Mouse (Mus musculus) Patski (cell line): ENCODE measurements around the gene Nop56. TPM values are rescaled to one million over a fixed set of nuclear protein-coding genes. Genes with fewer than 3 reads are reported as not detected.

ENCODE experiments used
- ATAC-seq: fragments of 100-300 bp; one replicate; pipeline ENCODE4 v1.8.0; 2021
- CTCF ChIA-PET: fragments of 350-600 bp; sonication (Branson Sonifier 250); formaldehyde crosslinking; loops from one replicate; lab custom pipeline; 2022; ENCODE audit warnings: inconsistent platforms; lab: Charles Lee
- POLR2A ChIA-PET: fragments of 350-600 bp; sonication (Branson Sonifier 250); formaldehyde crosslinking; loops from one replicate; lab custom pipeline; 2022; ENCODE audit warnings: antibody characterized with exemption, inconsistent platforms; lab: Charles Lee
- DNase-seq: peaks from one replicate; pipeline ENCODE4 v3.0.0-alpha.2; 2011; ENCODE audit warnings: low read depth, low spot score
- H3K27me3 ChIP-seq: fragments of 371-371 bp; one replicate; pipeline ENCODE4 v1.5.1; 2021
- CTCF ChIP-seq: fragments of 100-300 bp; IDR thresholded peaks from one replicate; pipeline ENCODE4 v1.5.1; 2021
- in situ Hi-C: fragments of 300-500 bp; cut with MboI; formaldehyde crosslinking; loops from 3 replicates; pipeline ENCODE4 v1.11.1; 2018; ENCODE audit warnings: low pct_unique_long_range_greater_than_20kb, mixed read lengths
- polyA plus RNA-seq: library from polyadenylated mRNA; unstranded; gene quantifications from one replicate; pipeline ENCODE4 v1.2.3, GENCODE M21; 2021

The Nop56 gene
- polyA plus RNA-seq, 1 experiment from 2014 or later: 139 TPM

DNA sequence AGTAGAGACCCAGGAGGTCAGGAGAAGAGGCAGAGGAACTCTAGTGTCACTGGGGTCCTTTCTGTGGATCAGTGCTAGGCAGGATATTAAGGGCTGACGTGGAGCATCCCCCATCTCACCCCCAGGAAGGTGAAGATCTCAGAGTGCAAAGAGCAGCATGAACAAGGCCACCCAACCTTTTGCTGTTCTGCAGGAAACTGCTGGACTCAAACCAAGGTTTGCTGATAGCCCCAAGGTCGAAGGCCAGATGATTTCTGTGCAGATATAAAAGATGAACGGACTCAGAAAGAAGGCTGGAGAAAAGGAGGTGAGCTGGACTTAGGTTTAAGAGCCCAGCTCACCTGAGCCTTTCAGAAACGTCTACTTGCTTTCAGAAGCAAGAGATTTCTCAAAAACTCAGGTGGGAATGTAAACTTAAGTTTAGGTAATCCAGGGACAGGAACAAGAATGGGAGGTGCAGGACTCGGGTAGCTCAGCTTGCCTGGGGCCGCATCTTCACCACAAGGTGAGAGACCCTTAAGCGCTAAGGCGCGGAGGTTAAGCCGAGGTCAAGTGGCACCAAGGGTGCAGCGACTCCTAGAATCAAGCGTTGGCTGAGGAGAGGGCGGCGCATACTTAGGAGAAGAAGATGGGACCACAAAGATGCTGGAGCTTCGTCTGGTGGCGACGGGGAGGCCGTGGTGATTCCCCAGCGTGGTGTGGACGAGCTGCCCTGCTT, 20.1 kb downstream of the Nop56 start:
- TF ChIP-seq CTCF: no peak
- no peaks in the 10 kb centered on the region for H3K27me3 ChIP-seq
- no peak for DNase-seq
- ChIA-PET CTCF (interaction anchor here (1.0 kb wide), 1 partner anchor 118 kb away, joined by 4 read pairs; no protein-coding TSS in a partner anchor), POLR2A (no interaction called here)
- no peak for ATAC-seq
- in situ Hi-C loops: loop anchor here (5.0 kb wide), 1 partner anchor 113 kb away; the partner anchor contains the start of genes 1700020A23Rik, Gm28372 and Tmem239

- ATAC-seq: peak; percentile 34
- H3K27me3 ChIP-seq: no peaks in the 10 kb centered on the region
- ChIA-PET CTCF (no interaction called here), POLR2A (no interaction called here)
- in situ Hi-C loops: loop anchor here (5.0 kb wide), 1 partner anchor 112 kb away; the partner anchor contains the start of genes 1700020A23Rik, Gm28372 and Tmem239
- no peak for TF ChIP-seq CTCF
- no peak for DNase-seq
Measured at GRCm38 (mm10) chr2:130294936-130295277, 20.7 kb downstream of the Nop56 start, which contains the start of gene Ebf4. Ebf4 (plus strand) TSS chr2:130295169.

DNA sequence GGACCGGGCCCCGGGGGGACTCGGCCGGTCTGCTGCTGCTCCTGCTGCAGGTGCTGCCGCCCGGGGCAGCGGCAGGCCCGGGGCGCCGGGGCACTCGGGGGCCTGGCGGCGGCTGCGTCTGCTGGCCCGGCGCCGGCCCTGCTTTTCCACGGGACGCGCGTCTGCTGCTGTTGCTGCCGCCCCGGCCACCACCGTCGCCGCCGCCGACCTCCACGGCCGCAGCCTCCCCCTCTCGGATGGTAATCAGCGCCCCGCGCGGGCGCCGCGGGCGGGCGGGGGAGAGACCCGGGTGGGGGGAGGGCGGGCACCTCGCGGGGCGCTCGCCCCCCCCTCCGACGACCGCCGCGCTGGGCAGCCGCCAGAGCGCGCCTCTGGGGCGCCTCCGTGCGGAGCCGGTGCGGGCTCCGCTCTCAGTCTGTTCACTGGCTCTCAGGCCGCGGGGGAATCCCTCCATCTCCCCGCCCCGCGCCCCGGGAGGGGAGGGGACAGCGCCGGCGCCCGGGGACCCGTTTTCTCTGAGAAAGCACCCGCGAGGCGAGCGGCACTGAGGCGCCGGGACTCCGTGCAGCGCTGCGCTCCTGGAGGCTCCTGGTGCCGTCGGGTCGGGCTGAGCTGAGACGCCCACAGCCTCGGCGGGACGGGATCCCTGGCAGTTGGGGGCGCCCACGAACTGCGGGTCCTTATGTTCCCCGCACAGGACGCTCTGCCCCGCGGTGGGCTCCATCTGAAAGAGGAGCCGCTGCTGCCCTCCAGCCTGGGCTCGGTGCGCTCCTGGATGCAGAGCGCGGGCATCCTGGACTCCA, 21.3 kb downstream of the Nop56 start:
- ATAC-seq: peak; percentile 20
- peak; percentile 81 for TF ChIP-seq CTCF
- no peaks in the 10 kb centered on the region for H3K27me3 ChIP-seq
- no peak for DNase-seq
- CTCF ChIA-PET: interaction anchor here (1.3 kb wide), 1 partner anchor 116 kb away, joined by 4 read pairs; no protein-coding TSS in a partner anchor
- in situ Hi-C loops: no loop called here
- POLR2A ChIA-PET: no interaction called here

DNA sequence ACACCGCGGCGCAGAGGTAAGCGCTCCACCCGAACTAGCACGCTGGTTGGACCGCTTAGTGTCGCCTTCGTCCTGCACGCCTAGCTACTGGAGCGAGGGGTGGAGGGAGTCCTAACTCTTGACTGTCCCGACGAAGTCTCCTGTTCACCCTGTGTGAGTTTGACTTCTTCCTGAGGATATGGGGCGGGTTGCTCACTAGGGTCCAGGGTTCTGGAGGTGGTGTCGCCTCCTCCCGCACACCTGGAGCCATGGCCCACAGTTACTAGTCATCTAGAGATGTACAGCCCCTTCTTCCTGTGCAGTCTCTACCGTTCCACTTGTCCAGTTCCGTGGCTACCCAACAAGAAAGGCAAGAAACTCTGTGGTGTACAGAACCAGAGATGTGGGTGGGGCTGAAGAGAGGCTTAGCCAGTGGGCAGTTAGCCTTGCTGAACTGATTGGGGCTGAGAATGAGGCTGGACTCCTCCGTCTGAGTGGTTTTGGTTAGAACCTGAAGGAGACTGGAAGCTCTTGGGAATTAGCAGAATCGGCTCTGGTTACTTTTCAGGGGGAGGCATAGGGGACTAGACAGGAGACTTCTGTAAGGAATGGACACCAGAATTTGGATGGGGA, 22.0 kb downstream of the Nop56 start:
- no peak for DNase-seq
- TF ChIP-seq CTCF: no peak
- peak; percentile 19 for ATAC-seq
- ChIA-PET CTCF (interaction anchor here (1.2 to 1.3 kb wide), 2 partner anchors 92 to 116 kb away, joined by 4 read pairs; no protein-coding TSS in a partner anchor), POLR2A (no interaction called here)
- in situ Hi-C loops: no loop called here
- H3K27me3 ChIP-seq: no peaks in the 10 kb centered on the region

DNA sequence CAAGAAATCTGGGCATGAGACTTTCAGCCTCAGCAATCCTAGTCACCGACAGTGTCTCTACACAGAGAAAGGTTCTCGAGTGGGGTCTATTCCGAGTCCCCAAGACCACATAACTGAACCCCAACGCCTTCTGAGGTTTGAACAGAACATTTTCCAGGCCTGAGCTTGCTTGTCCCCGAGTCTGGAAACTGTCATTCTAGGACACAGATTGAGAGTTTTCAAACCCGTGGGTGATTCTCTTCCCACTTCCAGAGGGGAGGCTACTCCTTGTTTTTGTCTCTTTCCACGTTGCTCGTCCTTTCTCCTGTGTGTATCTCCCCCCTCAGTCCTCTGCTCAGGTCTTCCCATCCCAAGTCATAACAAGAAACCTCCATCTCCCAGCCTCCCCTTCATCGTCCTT, 23.4 kb downstream of the Nop56 start:
- CTCF ChIA-PET: interaction anchor here (1.2 kb wide), 1 partner anchor 91 kb away, joined by 4 read pairs; no protein-coding TSS in a partner anchor
- DNase-seq: no peak
- no peak for ATAC-seq
- in situ Hi-C loops: no loop called here
- POLR2A ChIA-PET: no interaction called here
- no peak for TF ChIP-seq CTCF
- H3K27me3 ChIP-seq: no peaks in the 10 kb centered on the region

DNA sequence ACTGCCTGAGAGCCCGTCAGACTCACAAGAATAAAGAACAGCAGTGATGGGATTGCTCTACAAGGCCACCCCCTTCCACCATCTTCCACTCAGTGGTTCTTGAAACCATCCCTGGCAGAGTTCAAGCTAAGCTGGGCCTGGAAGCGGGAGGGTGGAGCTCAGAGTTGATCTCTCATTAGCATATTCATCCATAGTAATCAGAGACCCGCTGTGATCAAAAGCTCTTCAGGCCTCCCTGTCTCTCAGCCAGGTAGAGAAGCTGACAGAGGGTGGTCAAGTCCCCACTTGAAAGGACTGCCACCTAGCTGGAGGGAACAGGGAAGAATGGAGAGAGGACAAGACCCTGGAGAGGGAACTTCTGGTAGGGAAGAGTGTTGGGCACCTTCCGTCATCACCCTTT, 28.8 kb downstream of the Nop56 start:
- CTCF ChIA-PET: no interaction called here
- in situ Hi-C loops: no loop called here
- TF ChIP-seq CTCF: no peak
- ATAC-seq: no peak
- POLR2A ChIA-PET: no interaction called here
- no peaks in the 10 kb centered on the region for H3K27me3 ChIP-seq
- DNase-seq: no peak

GRCm38 (mm10) chr2:130327057-130327456, 52.8 kb downstream of the Nop56 start:
- TF ChIP-seq CTCF: peak; percentile 40
- in situ Hi-C loops: no loop called here
- no peaks in the 10 kb centered on the region for H3K27me3 ChIP-seq

More at GRCm38 (mm10) chr2:130327057-130327456, 52.8 kb downstream of the Nop56 start:
- POLR2A ChIA-PET: interaction anchor here (0.5 kb wide), 1 partner anchor 1066 kb away, joined by 3 read pairs; no protein-coding TSS in a partner anchor
- CTCF ChIA-PET: no interaction called here
- no peak for DNase-seq
- ATAC-seq: no peak

Other genes starting within 250 kb of the Nop56 start
- not detected for gene Tgm6, start 162.0 kb upstream of the Nop56 start, polyA plus RNA-seq
- gene Snrpb, start 95.0 kb upstream of the Nop56 start, polyA plus RNA-seq: 283 TPM
- gene Tmc2, start 79.2 kb upstream of the Nop56 start, polyA plus RNA-seq: not detected
- 267 TPM for gene Idh3b, start 10.1 kb downstream of the Nop56 start, polyA plus RNA-seq
- gene Ebf4, start 20.7 kb downstream of the Nop56 start, polyA plus RNA-seq: 18.9 TPM
- 0.82 TPM for gene Cpxm1, start 123.1 kb downstream of the Nop56 start, polyA plus RNA-seq
- 0.06 TPM for gene Gm28372, start 130.8 kb downstream of the Nop56 start, polyA plus RNA-seq
- gene 1700020A23Rik, start 130.8 kb downstream of the Nop56 start, polyA plus RNA-seq: not detected
- not detected for gene Tmem239, start 132.0 kb downstream of the Nop56 start, polyA plus RNA-seq
- gene Vps16, start 149.9 kb downstream of the Nop56 start, polyA plus RNA-seq: 67.1 TPM
- 29.9 TPM for gene Pced1a, start 150.3 kb downstream of the Nop56 start, polyA plus RNA-seq
- gene Ptpra, start 175.8 kb downstream of the Nop56 start, polyA plus RNA-seq: 90.4 TPM